Mouse (Mus musculus) kidney, embryonic 16.5 days (tissue): Measurements from ENCODE around the gene Apof. TPM values are rescaled to one million over a fixed set of nuclear protein-coding genes. Genes with fewer than 3 reads are reported as not detected.
"Not testable (repeated sequence)": the region's sequence is repeated elsewhere in the genome, so short reads cannot be mapped to it uniquely, and the experiment has no call there.

Experiments used
- ATAC-seq: fragments of 200-750 bp; cut with Nextera tagmentation; 2 replicates; pipeline ENCODE4 v1.8.0; 2017; ENCODE audit warnings: moderate TSS enrichment; ENCODE audit not compliant: low FRiP score, low TSS enrichment
- H3K27ac ChIP-seq: fragments of 300-500 bp; sonication (generic); 2 replicates; pipeline ENCODE4 v1.5.1; 2014; ENCODE audit warnings: low read length
- H3K27me3 ChIP-seq: fragments of 300-500 bp; sonication (generic); 2 replicates; pipeline ENCODE4 v1.6.1; 2014; ENCODE audit warnings: low read length, control low read depth, mixed read lengths; ENCODE audit not compliant: insufficient read depth
- H3K36me3 ChIP-seq: fragments of 300-500 bp; sonication (generic); 2 replicates; pipeline ENCODE4 v1.6.1; 2014; ENCODE audit warnings: low read length, control low read depth, mixed read lengths; ENCODE audit not compliant: insufficient read depth
- H3K4me1 ChIP-seq: fragments of 300-500 bp; sonication (generic); 2 replicates; pipeline ENCODE4 v1.6.1; 2014; ENCODE audit warnings: low read length, control low read depth, mixed read lengths; ENCODE audit not compliant: insufficient read depth
- H3K4me2 ChIP-seq: fragments of 300-500 bp; sonication (generic); replicated peaks from 2 replicates; pipeline ENCODE4 v1.6.1; 2014; ENCODE audit warnings: low read depth, low read length
- H3K4me3 ChIP-seq: fragments of 300-500 bp; sonication (generic); 2 replicates; pipeline ENCODE4 v1.5.1; 2014; ENCODE audit warnings: mild to moderate bottlenecking, low read length
- H3K9ac ChIP-seq: fragments of 300-500 bp; sonication (generic); replicated peaks from 2 replicates; pipeline ENCODE4 v1.6.1; 2014; ENCODE audit warnings: low read length
- H3K9me3 ChIP-seq: fragments of 300-500 bp; sonication (generic); 2 replicates; pipeline ENCODE4 v1.6.1; 2016; ENCODE audit warnings: low read length, control low read depth
- WGBS: fragments of 180-500 bp; shearing (Covaris S2); extraction: QIAGEN DNeasy Blood & Tissue Kit; methylation state at CpG from one replicate; pipeline ENCODE4 v1.1.7; 2014; 5-methylcytosine and 5-hydroxymethylcytosine counted together
- polyA plus RNA-seq: library from polyadenylated mRNA; unstranded; fragments of >200 nt; fragmentation: Nextera tagmentation; extraction: Ambion mirVana; gene quantifications from 2 replicates; pipeline ENCODE4 v1.2.1, GENCODE M21; 2015

The Apof gene
- polyA plus RNA-seq, 1 experiment from 2014 or later: 0.62 TPM

- H3K9ac ChIP-seq: peak within 1 kb of the TSS; percentile 76
- WGBS: under 1% methylated on average over 43 of the region's 43 CpGs
- no peaks in the 10 kb centered on the region for H3K4me1 ChIP-seq
- no peaks in the 10 kb centered on the region for H3K36me3 ChIP-seq
- H3K4me2 ChIP-seq: peak within 1 kb of the TSS; percentile 69
- H3K9me3 ChIP-seq: no peaks in the 10 kb centered on the region
- no peaks in the 10 kb centered on the region for H3K27me3 ChIP-seq
- ATAC-seq: peak; percentile 99
- peak within 1 kb of the TSS; percentile 61 for H3K27ac ChIP-seq
- H3K4me3 ChIP-seq: peak within 1 kb of the TSS; percentile 83
These were observed 1.9 kb downstream of the Apof start, which contains the start of gene Stat2 for GRCm38 (mm10) chr10:128270287-128270841. Stat2 (plus strand) TSS chr10:128270559.

- no peaks in the 10 kb centered on the region for H3K4me1 ChIP-seq
- no peak for ATAC-seq
- peak overlapping the region; percentile 76 for H3K9ac ChIP-seq
- no peaks in the 10 kb centered on the region for H3K9me3 ChIP-seq
- H3K4me2 ChIP-seq: peak overlapping the region; percentile 69
- H3K27me3 ChIP-seq: no peaks in the 10 kb centered on the region
- no peaks in the 10 kb centered on the region for H3K36me3 ChIP-seq
- peak overlapping the region; percentile 83 for H3K4me3 ChIP-seq
- 43% methylated on average over 7 of the region's 7 CpGs for WGBS
- H3K27ac ChIP-seq: peak overlapping the region; percentile 61
These were observed 2.4 kb downstream of the Apof start for GRCm38 (mm10) chr10:128270866-128271265.

GRCm38 (mm10) chr10:128271883-128272282, 3.4 kb downstream of the Apof start:
- 67% methylated on average over 2 of the region's 2 CpGs for WGBS
- Histone ChIP-seq H3K27ac (no peak overlapping the region), H3K36me3 (0 out of 2 replicates have a peak, but pooled peaks cover 5% of the 10 kb centered on the region), H3K4me2 (no peak overlapping the region), H3K9me3 (no peaks in the 10 kb centered on the region), H3K27me3 (no peaks in the 10 kb centered on the region), H3K4me3 (no peak overlapping the region), H3K4me1 (no peaks in the 10 kb centered on the region), H3K9ac (no peak overlapping the region)
- no peak for ATAC-seq

- WGBS: 88% methylated on average over 4 of the region's 7 CpGs
These were observed 4.5 kb downstream of the Apof start for GRCm38 (mm10) chr10:128272819-128273439.

GRCm38 (mm10) chr10:128275374-128275773, 6.9 kb downstream of the Apof start:
- H3K27me3 ChIP-seq, H3K4me2 ChIP-seq, ATAC-seq, H3K4me3 ChIP-seq, H3K27ac ChIP-seq, H3K9ac ChIP-seq, H3K4me1 ChIP-seq, H3K9me3 ChIP-seq: not testable (repeated sequence)
- WGBS: 92% methylated on average over 1 of the region's 1 CpGs
- H3K36me3 ChIP-seq: peaks cover 22% of the 10 kb centered on the region

More at GRCm38 (mm10) chr10:128272819-128273439, 4.5 kb downstream of the Apof start:
- H3K27ac ChIP-seq, H3K9ac ChIP-seq, H3K27me3 ChIP-seq, ATAC-seq, H3K4me3 ChIP-seq, H3K9me3 ChIP-seq, H3K4me1 ChIP-seq, H3K4me2 ChIP-seq: not testable (repeated sequence)
- peaks cover 12% of the 10 kb centered on the region; the same call in 1 of the 2 replicates for H3K36me3 ChIP-seq

- Histone ChIP-seq H3K36me3 (peaks cover 25% of the 10 kb centered on the region), H3K4me2 (no peak overlapping the region), H3K27me3 (no peaks in the 10 kb centered on the region), H3K9me3 (no peaks in the 10 kb centered on the region), H3K27ac (no peak overlapping the region), H3K9ac (no peak overlapping the region), H3K4me3 (no peak overlapping the region), H3K4me1 (no peaks in the 10 kb centered on the region)
- WGBS: 58% methylated on average over 5 of the region's 6 CpGs
- no peak for ATAC-seq
These were observed 9.7 kb downstream of the Apof start for GRCm38 (mm10) chr10:128278158-128278557.

- H3K4me3 ChIP-seq: no peak overlapping the region
- H3K4me1 ChIP-seq: no peaks in the 10 kb centered on the region
- no peaks in the 10 kb centered on the region for H3K9me3 ChIP-seq
- H3K36me3 ChIP-seq: peaks cover 38% of the 10 kb centered on the region
- ATAC-seq: no peak
- H3K4me2 ChIP-seq: no peak overlapping the region
- H3K27me3 ChIP-seq: no peaks in the 10 kb centered on the region
- no peak overlapping the region for H3K27ac ChIP-seq
- 83% methylated on average over 6 of the region's 6 CpGs for whole genome bisulfite sequencing
- H3K9ac ChIP-seq: no peak overlapping the region
These were observed 12.5 kb downstream of the Apof start for GRCm38 (mm10) chr10:128280943-128281342.

GRCm38 (mm10) chr10:128281682-128282081, 13.2 kb downstream of the Apof start:
- H3K4me1 ChIP-seq: no peaks in the 10 kb centered on the region
- H3K36me3 ChIP-seq: peaks cover 37% of the 10 kb centered on the region
- H3K4me2 ChIP-seq: no peak overlapping the region
- no peaks in the 10 kb centered on the region for H3K9me3 ChIP-seq
- ATAC-seq: no peak
- H3K27ac ChIP-seq: no peak overlapping the region
- H3K9ac ChIP-seq: no peak overlapping the region
- 92% methylated on average over 14 of the region's 14 CpGs for WGBS
- no peak overlapping the region for H3K4me3 ChIP-seq
- no peaks in the 10 kb centered on the region for H3K27me3 ChIP-seq

GRCm38 (mm10) chr10:128282886-128283450, 14.5 kb downstream of the Apof start:
- no peaks in the 10 kb centered on the region for H3K27me3 ChIP-seq
- WGBS: 69% methylated on average over 20 of the region's 20 CpGs
- no peak overlapping the region for H3K4me3 ChIP-seq
- no peak for ATAC-seq
- H3K36me3 ChIP-seq: peaks cover 29% of the 10 kb centered on the region
- H3K9me3 ChIP-seq: no peaks in the 10 kb centered on the region
- no peak overlapping the region for H3K27ac ChIP-seq
- H3K4me2 ChIP-seq: no peak overlapping the region
- H3K4me1 ChIP-seq: no peaks in the 10 kb centered on the region
- no peak overlapping the region for H3K9ac ChIP-seq
